Mouse (Mus musculus): ENCODE results near the gene Gm26602.
"Not testable (repeated sequence)": the region's sequence is repeated elsewhere in the genome, so short reads cannot be mapped to it uniquely, and the experiment has no call there.

Gene Gm26602

DNA sequence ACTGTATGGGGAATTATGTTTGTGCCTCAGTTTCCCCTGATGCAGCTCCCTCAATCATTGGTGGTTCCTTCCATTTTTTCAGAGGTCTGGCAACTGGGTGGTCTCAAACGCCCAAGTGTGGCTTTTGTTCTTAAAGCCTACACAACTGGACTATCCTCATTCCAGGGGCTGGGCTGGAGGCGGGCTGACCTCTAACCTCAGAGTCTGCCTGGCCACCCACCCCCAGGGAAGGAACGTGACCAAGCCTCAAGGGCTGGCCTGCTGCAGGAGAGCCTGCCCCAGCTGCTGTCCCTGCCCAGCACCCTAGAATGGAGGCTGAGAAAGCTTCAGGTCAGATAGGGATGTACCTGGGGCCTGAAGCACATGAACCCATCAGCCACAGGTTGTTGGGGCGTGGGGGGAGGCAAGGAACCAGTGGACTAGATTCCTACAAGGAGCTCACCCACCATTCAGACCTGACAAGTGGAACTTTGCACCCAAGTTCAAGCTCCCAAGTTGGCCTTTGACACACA is 46.0 kb downstream of the Gm26602 start:
- in situ Hi-C loops (cut with MboI, MseI): no loop called here

DNA sequence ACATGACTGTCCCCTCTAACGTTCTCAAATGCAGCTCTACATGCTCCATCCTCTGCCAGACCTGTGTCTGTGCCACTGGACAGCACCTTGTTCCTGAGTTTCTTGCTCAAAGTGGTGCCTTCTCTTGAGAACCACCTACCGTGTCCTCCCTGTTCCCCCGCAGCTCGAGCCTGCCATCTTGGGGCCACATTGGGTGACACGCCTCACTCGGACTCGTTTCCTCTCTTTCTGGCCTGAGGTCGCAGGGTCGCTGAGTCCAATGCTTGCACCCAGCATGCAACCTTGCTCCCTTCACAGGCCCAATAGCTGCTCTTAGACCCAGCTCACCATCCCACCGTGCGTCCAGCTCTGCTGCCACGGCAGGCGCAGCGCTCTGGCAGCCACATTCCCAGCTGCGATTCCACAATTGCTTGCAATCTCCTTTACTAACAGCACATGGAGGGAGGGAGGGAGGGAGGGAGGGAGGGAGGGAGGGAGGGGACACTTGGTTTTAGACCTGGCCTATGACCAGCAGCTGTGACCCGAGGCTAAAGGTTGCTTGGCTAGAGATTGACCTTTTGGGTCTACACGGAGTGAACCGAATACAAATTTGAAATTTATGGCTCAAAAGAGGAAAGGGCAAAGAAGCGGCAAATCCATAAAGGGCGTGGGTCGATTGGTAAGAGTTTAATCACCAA is 47.6 kb downstream of the Gm26602 start:
- in situ Hi-C loops (cut with MboI, MseI): no loop called here

DNA sequence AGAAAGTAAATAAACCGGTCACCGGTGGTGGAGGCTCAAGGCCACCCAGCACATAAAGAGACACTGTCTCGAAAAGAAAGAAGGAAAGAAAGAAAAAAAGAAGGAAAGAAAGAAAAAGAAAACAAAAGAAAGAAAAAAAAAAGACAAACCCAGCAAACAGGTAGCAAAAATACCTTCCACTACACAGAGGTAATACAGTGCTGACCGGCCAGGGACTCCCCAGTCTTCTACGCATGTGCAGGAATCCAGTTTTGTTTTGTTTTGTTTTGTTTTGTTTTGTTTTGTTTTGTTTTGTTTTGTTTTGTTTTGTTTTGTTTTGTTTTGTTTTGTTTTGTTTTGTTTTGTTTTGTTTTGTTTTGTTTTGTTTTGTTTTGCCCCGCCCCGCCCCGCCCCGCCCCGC is 48.8 kb downstream of the Gm26602 start:
- in situ Hi-C loops (cut with MboI, MseI): not testable (repeated sequence)

DNA sequence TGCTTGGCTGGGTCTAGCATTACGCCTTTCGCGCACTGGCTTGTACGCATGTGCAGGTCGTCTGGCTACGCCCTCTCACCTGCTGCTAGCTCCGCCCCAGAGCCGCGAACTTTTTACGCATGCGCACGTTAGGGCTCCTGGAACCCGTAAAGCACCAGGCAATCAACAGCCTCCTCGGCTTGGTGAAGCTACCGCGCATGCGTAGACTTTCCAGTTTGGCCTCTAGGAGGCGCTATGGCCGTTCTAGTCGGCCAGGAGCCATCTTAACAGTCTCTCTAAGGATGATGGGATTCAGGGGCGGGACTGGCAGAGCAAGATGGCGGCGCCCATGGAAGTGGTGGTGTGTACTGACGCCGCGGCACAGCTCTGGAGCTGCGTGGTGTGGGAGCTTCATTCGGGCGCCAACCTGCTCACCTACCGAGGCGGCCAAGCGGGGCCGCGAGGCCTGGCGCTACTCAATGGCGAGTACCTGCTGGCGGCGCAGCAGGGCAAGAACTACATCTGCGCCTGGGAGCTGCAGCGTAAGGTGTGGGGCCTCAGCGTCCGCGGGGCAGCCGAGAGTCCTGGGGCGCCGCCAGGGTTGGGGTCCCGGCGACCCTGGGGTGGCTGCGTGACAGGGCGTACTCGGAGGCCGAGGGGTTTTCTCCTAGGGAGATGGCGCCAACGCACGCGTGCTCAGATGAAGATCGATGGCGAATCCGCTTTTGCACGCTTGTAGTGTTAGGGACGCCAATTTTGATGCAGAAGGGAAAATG is 49.4 kb downstream of the Gm26602 start, which contains the start of gene Wdr18:
Gene Wdr18 (plus strand): TSS at position 306 of the 755 bp plus-strand sequence.
- in situ Hi-C loops (cut with MboI, MseI): no loop called here
